Comparison of ENCODE assay signal across 13 mouse cellular contexts in the genomic region with DNA sequence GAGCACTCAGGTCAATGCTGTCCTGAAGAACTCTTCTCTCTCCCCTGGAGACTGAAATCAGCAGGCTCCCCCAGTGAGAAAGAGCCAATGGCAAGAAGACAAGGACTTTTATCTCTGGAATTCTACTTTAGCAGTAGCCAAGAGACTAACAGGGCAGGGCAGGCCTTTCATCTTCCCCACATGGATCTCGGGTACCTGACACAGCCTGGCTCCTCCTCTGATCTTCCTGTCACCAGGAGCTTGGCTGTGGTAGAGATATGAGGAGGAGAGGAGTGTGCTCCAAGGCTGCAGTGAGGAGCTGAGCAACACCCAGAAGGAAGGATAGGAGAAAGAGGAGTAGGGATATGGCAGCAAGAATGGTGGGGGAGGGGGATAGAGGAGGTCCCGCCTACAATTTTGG.
"Had no signal": no experiment of that assay in that cellular context is flagged by ENCODE, and none has a peak within 500 bp of the region (broad histone marks: within the 10 kb centered on the region; RNA-seq: fewer than 3 reads in every experiment).

No protein-coding gene starts in this region.

- DNase-seq: kidney, adult 2 months; kidney, postnatal 25 days; thymus, postnatal 4 days had no signal

- ATAC-seq: intestine, embryonic 16.5 days; midbrain, embryonic 13.5 days had no signal

- H3K36me3 ChIP-seq: kidney, embryonic 15.5 days; limb, embryonic 10.5 days; liver, embryonic 15.5 days; midbrain, embryonic 13.5 days had no signal

- H3K4me1 ChIP-seq: limb, embryonic 10.5 days; liver, embryonic 15.5 days; megakaryocyte, embryonic 14.5 days had no signal

- H3K4me3 ChIP-seq: kidney, embryonic 15.5 days; left cerebral cortex, adult 2 months; limb, embryonic 10.5 days; liver, embryonic 15.5 days; megakaryocyte, embryonic 14.5 days; midbrain, embryonic 13.5 days had no signal

- H3K4me2 ChIP-seq: kidney, embryonic 15.5 days; liver, embryonic 11.5 days; liver, embryonic 15.5 days; midbrain, embryonic 13.5 days had no signal

- H3K27ac ChIP-seq: kidney, embryonic 15.5 days; left cerebral cortex, adult 2 months; limb, embryonic 10.5 days; liver, embryonic 15.5 days; macrophage; midbrain, embryonic 13.5 days; stomach, postnatal 0 days had no signal

- H3K9ac ChIP-seq: kidney, embryonic 15.5 days; liver, embryonic 15.5 days; midbrain, embryonic 13.5 days had no signal

- H3K27me3 ChIP-seq: kidney, embryonic 15.5 days; liver, embryonic 15.5 days; megakaryocyte, embryonic 14.5 days; midbrain, embryonic 13.5 days had no signal

- H3K9me3 ChIP-seq: kidney, embryonic 15.5 days; limb, embryonic 10.5 days; liver, embryonic 15.5 days; midbrain, embryonic 13.5 days had no signal
